Mouse (Mus musculus) pancreas, adult 10 weeks (tissue): ENCODE results near the gene Trim17. TPM values are rescaled to one million over a fixed set of nuclear protein-coding genes. Genes with fewer than 3 reads are reported as not detected.

ENCODE experiments used
- polyA plus RNA-seq: library from polyadenylated mRNA; stranded (reverse); fragments of 350-450 nt; fragmentation: Illumina TruSeq; extraction: RNeasy Lipid Tissue Mini Kit (QIAGEN cat#74804); gene quantifications from one replicate; pipeline ENCODE4 v1.2.3, GENCODE M21; 2015; ENCODE audit warnings: low read depth, low replicate concordance; ENCODE audit not compliant: insufficient read depth

Trim17 gene
- polyA plus RNA-seq = not detected

DNA sequence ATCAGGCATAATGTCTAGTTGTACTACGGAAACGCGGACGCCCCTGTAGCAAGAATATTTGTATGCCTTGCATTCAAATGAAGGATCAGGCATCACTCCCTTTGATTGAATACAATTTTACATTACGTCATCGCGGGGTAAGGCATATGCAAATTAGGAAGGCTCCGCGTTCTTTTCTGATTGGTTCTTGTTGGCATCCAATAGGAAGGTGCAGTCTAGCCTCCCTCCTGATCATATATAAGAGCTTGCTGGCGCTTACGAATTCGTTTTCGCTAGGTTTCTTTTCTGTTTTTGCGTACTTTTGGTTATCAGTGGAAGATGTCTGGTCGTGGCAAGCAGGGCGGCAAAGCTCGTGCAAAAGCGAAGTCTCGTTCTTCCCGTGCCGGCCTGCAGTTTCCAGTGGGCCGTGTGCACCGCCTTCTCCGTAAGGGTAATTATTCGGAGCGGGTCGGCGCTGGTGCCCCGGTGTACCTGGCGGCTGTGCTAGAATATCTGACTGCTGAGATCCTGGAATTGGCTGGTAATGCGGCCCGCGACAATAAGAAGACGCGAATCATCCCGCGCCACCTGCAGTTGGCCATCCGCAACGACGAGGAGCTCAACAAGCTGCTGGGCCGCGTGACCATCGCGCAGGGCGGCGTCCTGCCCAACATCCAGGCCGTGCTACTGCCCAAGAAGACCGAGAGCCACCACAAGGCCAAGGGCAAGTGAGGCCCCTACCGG lies at the start of gene Trim17, which contains the start of gene Hist3h2a:
Gene Trim17 (plus strand): TSS at position 266 of the 723 bp plus-strand sequence.
Gene Hist3h2a (plus strand): TSS at position 266 of the 723 bp plus-strand sequence.

DNA sequence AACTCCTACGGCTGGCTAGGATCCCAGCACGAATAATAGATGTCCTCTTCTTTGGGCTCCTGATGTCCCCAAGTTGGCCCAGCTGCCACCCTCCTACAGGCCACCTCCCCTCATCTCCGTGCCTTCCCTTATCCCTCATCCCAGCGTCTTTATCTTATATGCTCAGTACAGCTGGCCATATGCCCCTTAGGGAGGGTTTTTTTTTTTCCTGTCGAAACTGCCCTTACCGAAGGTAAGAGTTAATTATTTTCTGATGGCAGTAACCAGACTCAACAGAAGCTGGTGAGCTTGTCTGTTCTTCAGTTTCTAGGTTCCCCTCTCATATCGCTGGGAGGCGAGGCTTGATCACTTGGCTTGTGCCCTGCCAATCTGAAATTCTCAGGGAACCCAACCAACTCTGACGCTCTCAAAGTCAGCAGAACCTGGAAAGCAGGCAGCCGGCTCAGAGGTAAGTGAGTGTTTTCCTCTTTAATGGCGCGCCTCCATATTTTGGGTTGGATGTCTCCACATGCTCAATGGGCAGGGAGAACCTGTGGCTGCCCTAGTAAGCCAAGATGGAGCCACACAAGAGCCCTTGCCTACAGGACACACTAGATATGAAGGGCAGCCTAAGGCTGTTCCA lies 36.6 kb upstream of the Trim17 start, which contains the start of gene Btnl10:
Gene Btnl10 (plus strand): TSS at position 164 of the 622 bp plus-strand sequence.

DNA sequence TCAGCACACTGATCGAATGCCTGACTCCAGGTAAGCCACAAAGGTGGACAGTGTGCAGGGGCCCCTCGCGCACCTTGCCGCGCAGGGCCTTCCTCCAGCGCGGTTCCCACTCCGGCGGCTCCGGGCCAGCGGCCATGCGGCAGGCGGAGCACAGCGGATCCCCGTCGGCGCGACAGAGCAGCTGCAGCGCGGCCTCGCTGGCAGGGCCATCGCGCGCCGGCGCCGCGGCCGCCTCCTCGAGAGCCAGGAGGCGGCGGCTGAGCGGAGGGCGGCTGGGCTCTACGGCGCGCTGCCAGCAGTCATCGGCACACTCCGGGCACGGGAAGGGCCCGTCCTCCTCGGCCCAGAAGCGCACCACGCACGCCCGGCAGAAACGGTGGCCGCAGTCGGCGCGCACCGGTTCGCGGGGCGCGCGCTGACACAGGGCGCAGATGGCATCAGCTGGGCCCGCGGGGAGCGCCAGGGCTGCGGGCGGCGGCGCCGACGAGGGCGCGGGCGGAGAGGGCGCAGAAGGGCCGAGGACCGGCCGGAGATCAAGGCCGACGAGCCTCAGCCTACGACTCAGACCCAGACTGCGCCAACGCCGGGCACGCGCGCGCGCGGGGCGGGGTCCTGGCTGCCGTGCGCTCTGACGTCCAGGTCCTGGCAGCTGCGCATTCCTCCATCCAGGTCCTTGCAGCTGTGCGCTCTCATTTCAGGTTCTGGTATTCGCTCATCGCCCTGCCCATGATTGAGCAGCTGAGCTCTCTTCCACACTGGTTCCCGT lies 16.0 kb upstream of the Trim17 start, which contains the start of gene Rnf187:
Gene Rnf187 (minus strand): TSS at position 595 of the 766 bp plus-strand sequence.

DNA sequence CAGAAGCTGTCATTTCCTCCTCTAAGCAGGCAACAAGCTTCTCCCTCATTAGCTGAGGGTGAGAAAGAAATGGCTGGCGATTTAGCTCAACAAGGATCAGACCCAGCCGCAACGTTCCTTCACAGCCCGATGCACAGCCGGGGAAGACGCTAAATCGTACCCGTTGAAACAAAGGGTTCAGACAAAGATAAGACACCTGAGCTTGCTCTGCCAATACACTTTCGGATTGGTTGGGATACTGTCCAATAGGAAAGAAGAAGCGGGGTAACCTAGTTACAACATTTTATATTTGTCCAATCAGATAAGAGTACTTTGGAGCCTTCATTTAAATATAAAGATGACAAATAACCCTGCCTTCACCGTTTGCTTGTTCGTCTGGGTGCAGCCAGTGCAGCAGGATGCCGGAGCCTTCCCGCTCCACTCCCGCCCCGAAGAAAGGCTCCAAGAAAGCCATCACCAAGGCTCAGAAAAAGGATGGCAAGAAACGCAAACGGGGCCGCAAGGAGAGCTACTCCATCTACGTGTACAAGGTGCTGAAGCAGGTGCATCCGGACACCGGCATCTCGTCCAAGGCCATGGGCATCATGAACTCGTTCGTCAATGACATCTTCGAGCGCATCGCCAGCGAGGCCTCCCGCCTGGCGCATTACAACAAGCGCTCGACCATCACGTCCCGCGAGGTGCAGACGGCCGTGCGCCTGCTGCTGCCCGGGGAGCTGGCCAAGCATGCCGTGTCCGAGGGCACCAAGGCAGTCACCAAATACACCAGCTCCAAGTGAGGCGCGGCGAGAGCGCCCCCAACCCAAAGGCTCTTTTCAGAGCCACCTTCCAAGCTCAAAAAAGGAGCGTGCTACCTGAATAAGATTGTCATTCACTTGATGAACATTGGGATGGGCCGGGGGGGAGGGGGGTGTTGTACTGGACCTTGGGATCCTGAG lies 5.7 kb upstream of the Trim17 start, which contains the start of gene Hist3h2ba:
Gene Hist3h2ba (plus strand): TSS at position 379 of the 938 bp plus-strand sequence.

DNA sequence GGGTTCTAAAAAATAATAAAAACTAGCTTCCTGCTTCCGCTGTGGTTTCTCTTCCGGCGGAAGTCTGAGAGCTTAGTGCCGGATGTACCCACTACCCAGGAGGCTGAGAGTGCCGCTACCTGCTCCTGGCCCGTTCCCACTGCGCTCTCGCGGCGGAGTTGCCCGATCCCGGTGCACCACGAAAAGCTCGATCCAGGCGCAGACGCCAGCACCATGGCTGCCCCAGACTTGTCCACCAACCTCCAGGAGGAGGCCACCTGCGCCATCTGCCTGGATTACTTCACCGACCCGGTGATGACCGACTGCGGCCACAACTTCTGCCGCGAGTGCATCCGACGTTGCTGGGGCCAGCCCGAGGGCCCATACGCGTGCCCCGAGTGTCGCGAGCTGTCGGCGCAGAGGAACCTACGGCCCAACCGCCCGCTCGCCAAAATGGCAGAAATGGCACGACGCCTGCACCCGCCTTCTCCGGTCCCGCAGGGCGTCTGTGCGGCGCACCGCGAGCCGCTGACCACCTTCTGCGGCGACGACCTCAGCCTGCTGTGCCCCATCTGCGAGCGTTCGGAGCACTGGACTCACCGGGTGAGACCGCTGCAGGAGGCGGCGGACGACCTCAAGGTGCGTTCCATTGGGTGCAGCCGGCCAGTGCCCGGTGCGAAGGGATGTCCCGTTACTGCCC lies 23.7 kb downstream of the Trim17 start, which contains the start of gene Trim11:
Gene Trim11 (plus strand): TSS at position 67 of the 679 bp plus-strand sequence.

Other genes starting within 250 kb of the Trim17 start
- gene Olfr318, start 230.7 kb upstream of the Trim17 start, polyA plus RNA-seq = not detected
- gene Olfr317, start 215.5 kb upstream of the Trim17 start, polyA plus RNA-seq = not detected
- gene Olfr316, start 202.0 kb upstream of the Trim17 start, polyA plus RNA-seq = not detected
- gene Olfr315, start 181.5 kb upstream of the Trim17 start, polyA plus RNA-seq = not detected
- not detected for gene Olfr314, start 171.7 kb upstream of the Trim17 start, polyA plus RNA-seq
- 10.9 TPM for gene Fam183b, start 152.7 kb upstream of the Trim17 start, polyA plus RNA-seq
- not detected for gene Olfr313, start 139.7 kb upstream of the Trim17 start, polyA plus RNA-seq
- gene Olfr312, start 125.4 kb upstream of the Trim17 start, polyA plus RNA-seq = not detected
- not detected for gene Olfr311, start 115.4 kb upstream of the Trim17 start, polyA plus RNA-seq
- 3.5 TPM for gene Gm12258, start 107.5 kb upstream of the Trim17 start, polyA plus RNA-seq
- 2.1 TPM for gene 2810021J22Rik, start 87.5 kb upstream of the Trim17 start, polyA plus RNA-seq
- gene Zfp39, start 50.5 kb upstream of the Trim17 start, polyA plus RNA-seq = 0.94 TPM
- not detected for gene Btnl10, start 36.8 kb upstream of the Trim17 start, polyA plus RNA-seq
- gene Rnf187, start 15.8 kb upstream of the Trim17 start, polyA plus RNA-seq = 27.0 TPM
- gene Hist3h2ba, start 5.8 kb upstream of the Trim17 start, polyA plus RNA-seq = not detected
- gene Hist3h2a, start within 50 bp of the Trim17 start, polyA plus RNA-seq = 4.9 TPM
- 11.7 TPM for gene Trim11, start 23.4 kb downstream of the Trim17 start, polyA plus RNA-seq
- 0.20 TPM for gene Obscn, start 181.7 kb downstream of the Trim17 start, polyA plus RNA-seq
- 0.92 TPM for gene Iba57, start 209.1 kb downstream of the Trim17 start, polyA plus RNA-seq
- 0.63 TPM for gene Gjc2, start 228.5 kb downstream of the Trim17 start, polyA plus RNA-seq
- gene Guk1, start 237.5 kb downstream of the Trim17 start, polyA plus RNA-seq = 44.7 TPM
- 12.7 TPM for gene Mrpl55, start 247.8 kb downstream of the Trim17 start, polyA plus RNA-seq